Mouse (Mus musculus) skeletal muscle tissue, postnatal 0 days (tissue): ENCODE data around the gene Map1s. TPM values are rescaled to one million over a fixed set of nuclear protein-coding genes. Genes with fewer than 3 reads are reported as not detected.
A peak's percentile ranks its signal among the peaks of the same experiment; 100 is the strongest.

ENCODE experiments used
- microRNA counts: library from miRNA; unstranded; fragments of <30 nt; microRNA quantifications from one replicate; lab custom pipeline; 2015
- microRNA-seq, 2 experiments: library from miRNA; unstranded; fragments of <30 nt; microRNA quantifications; one replicate each; pipeline ENCODE4; 2016
- polyA plus RNA-seq: library from polyadenylated mRNA; unstranded; fragments of >200 nt; fragmentation: Nextera tagmentation; extraction: Ambion mirVana; gene quantifications from 2 replicates; pipeline ENCODE4 v1.2.1, GENCODE M21; 2015

Gene Map1s
- 25.8 and 28.7 TPM in 2 replicates for polyA plus RNA-seq

GRCm38 (mm10) chr8:70905831-70906736 is at the start of gene Map1s:
TSS of gene Map1s (plus strand) at chr8:70905932.

GRCm38 (mm10) chr8:70862824-70863641 is 42.7 kb upstream of the Map1s start, which contains the start of gene Kcnn1:
TSS of gene Kcnn1 (minus strand) at chr8:70863258.

GRCm38 (mm10) chr8:70873364-70873985 is 32.3 kb upstream of the Map1s start, which contains the start of gene Ccdc124:
TSS of gene Ccdc124 (minus strand) at chr8:70873935.

DNA sequence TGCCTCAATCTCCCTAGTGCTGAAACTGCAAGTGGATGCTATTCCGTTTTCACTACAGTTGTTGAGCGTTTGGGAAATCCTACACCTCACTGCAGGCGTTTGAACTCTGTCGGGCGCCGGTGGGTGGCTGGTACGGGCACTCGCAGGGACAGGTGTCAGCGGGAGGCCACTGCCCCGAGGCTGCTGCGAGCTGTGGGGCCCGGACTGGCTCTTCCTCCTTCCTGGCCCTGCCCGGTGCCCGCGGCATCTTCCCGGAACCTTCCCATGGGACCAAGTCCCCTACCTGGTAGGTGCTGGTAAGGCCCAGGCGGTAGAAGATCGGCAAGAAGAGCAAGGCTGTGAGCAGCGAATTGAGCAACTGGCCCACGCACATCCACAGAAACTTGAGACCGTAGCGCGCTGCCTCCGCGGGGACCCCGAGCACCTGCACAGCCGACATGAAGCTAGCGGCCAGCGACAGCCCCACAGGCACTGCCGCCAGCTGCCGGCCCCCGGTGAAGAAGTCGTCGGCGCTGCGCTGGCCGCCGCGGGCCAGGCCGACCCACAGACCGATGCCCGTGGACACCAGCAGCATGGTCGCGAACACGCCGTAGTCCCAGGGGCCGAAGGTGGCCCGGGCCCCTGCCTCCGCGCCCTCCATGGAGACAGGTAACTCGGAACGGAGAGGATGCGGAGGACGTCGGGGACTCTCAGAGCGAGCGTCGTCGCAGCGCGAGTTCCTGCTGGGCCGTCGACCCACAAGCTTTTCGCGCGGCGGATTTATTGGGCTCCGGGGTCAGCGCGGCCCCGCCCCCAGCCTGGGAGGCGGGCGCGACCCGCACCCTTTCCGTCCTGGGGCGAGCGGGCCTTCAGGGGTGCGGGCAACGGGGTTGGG is 13.5 kb upstream of the Map1s start, which contains the start of gene Slc5a5:
Gene Slc5a5, minus strand, starts transcription at position 736 of the 874 bp plus-strand sequence.

DNA sequence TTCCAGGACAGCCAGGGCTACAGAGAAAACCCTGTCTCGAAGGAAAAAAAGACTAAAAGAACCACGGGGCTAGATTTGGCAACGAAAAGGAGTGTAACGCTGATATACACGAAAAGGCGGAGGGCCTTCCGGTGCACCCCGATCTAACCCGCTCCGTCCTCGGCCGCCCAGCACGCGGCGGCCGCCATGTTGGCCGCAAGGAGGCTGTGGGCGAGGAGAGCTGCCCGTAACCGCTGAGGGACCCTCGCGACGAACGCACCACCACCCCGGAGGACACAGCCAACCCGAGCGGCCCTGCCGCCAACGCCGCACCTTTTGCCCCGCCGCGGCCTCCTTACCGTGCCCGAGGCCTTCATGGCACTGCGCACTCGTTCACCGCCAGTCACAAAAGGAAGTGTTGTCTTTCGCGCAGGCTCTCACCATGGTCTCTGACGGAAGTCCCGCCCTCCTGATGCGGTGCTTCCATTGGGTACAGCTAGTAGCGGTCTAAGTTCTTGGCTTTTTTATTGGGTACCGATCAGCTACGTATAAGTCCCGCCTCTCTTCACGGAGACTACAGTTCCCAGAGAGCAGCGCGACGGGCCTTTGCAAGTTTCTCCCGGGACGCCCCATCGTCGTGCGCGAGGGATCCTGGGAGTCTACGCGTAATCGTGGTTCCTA is 8.6 kb upstream of the Map1s start, which contains the start of gene Rpl18a:
Gene Rpl18a, minus strand, starts transcription at position 392 of the 660 bp plus-strand sequence.

MicroRNAs encoded within 50 kb of the gene (microRNA counts, 519-probe panel; counts per million panel counts)
- 296 counts per million, percentile 58 among the panel's probes with 10 or more counts for microRNA mmu-miR-1969 (lab: Ali Mortazavi, UCI)

Small RNAs within 50 kb of the gene (microRNA-seq; reads per million reads assigned to microRNA genes)
- gene Mir1969 (1.1 to 1.7 reads per million in 2 experiments), gene Mir7067 (0.21 to 1.1 reads per million in 2 experiments)

Other genes starting within 250 kb of the Map1s start
- gene Pgpep1, start 245.5 kb upstream of the Map1s start, polyA plus RNA-seq, result 44.6 and 48.6 TPM in 2 replicates
- gene Lsm4, start 232.7 kb upstream of the Map1s start, polyA plus RNA-seq, result 120 and 144 TPM in 2 replicates
- gene Jund, start 207.0 kb upstream of the Map1s start, polyA plus RNA-seq, result 81.2 and 130 TPM in 2 replicates
- not detected in 2 replicates for gene Iqcn, start 202.5 kb upstream of the Map1s start, polyA plus RNA-seq
- gene Gm3336, start 187.4 kb upstream of the Map1s start, polyA plus RNA-seq, result not detected in 2 replicates
- 0.60 and 0.78 TPM in 2 replicates for gene Pde4c, start 182.2 kb upstream of the Map1s start, polyA plus RNA-seq
- 48.6 and 48.8 TPM in 2 replicates for gene Rab3a, start 151.3 kb upstream of the Map1s start, polyA plus RNA-seq
- gene Mpv17l2, start 145.0 kb upstream of the Map1s start, polyA plus RNA-seq, result 33.9 and 40.1 TPM in 2 replicates
- gene Pik3r2, start 129.2 kb upstream of the Map1s start, polyA plus RNA-seq, result 41.8 and 42.9 TPM in 2 replicates
- 4.4 and 4.8 TPM in 2 replicates for gene Mast3, start 100.9 kb upstream of the Map1s start, polyA plus RNA-seq
- gene Il12rb1, start 97.5 kb upstream of the Map1s start, polyA plus RNA-seq, result 0.13 TPM in 1 of 2 replicates, not detected in the other
- 3.2 and 5.5 TPM in 2 replicates for gene Arrdc2, start 66.2 kb upstream of the Map1s start, polyA plus RNA-seq
- gene Kcnn1, start 42.7 kb upstream of the Map1s start, polyA plus RNA-seq, result 0.73 and 0.85 TPM in 2 replicates
- gene Ccdc124, start 32.0 kb upstream of the Map1s start, polyA plus RNA-seq, result 55.2 and 65.8 TPM in 2 replicates
- 0.09 and 0.10 TPM in 2 replicates for gene Slc5a5, start 13.2 kb upstream of the Map1s start, polyA plus RNA-seq
- 3,039 and 3,890 TPM in 2 replicates for gene Rpl18a, start 8.5 kb upstream of the Map1s start, polyA plus RNA-seq